Mouse (Mus musculus) ES-E14 (cell line): ENCODE results near the gene Ugt1a8. TPM values are rescaled to one million over a fixed set of nuclear protein-coding genes. Genes with fewer than 3 reads are reported as not detected.
"Not testable (repeated sequence)": the region's sequence is repeated elsewhere in the genome, so short reads cannot be mapped to it uniquely, and the experiment has no call there.

Experiments
- DNase-seq: peaks from one replicate; pipeline ENCODE4 v3.0.0-alpha.2; 2013; ENCODE audit warnings: low read depth, low spot score
- H3K27ac ChIP-seq: 2 replicates; pipeline ENCODE4 v1.5.1; 2012; ENCODE audit warnings: low read depth, mild to moderate bottlenecking, low read length, moderate library complexity, mixed read lengths; ENCODE audit not compliant: poor library complexity, insufficient read depth, severe bottlenecking
- H3K36me3 ChIP-seq: 2 replicates; pipeline ENCODE4 v1.6.1; 2012; ENCODE audit warnings: mild to moderate bottlenecking, low read length, moderate library complexity, mixed read lengths; ENCODE audit not compliant: control insufficient read depth, poor library complexity, insufficient read depth, severe bottlenecking
- H3K4me1 ChIP-seq, 2 experiments: fragments of 150-350 bp in 1 of 2; sonication (generic) in 1 of 2; 2 replicates each; pipeline ENCODE4 v1.6.1; 2012; ENCODE audit warnings: low read length in 2 of 2, mild to moderate bottlenecking in 1 of 2, mixed read lengths in 1 of 2; ENCODE audit not compliant: control insufficient read depth in 2 of 2, insufficient read depth in 2 of 2, poor library complexity in 1 of 2
- H3K4me3 ChIP-seq, 2 experiments: fragments of 150-350 bp in 1 of 2; sonication (generic) in 1 of 2; 2 replicates each; pipeline ENCODE4 v1.5.1; 2012; ENCODE audit warnings: low read length in 2 of 2, low read depth in 1 of 2, mild to moderate bottlenecking in 1 of 2, mixed read lengths in 1 of 2; ENCODE audit not compliant: insufficient read depth in 1 of 2, poor library complexity in 1 of 2, severe bottlenecking in 1 of 2
- H3K9ac ChIP-seq: 2 replicates; pipeline ENCODE4 v1.6.1; 2012; ENCODE audit warnings: low read depth, mild to moderate bottlenecking, low read length, mixed read lengths; ENCODE audit not compliant: poor library complexity, insufficient read depth, severe bottlenecking
- H3K9me3 ChIP-seq: fragments of 150-350 bp; sonication (generic); 2 replicates; pipeline ENCODE4 v1.6.1; 2012; ENCODE audit warnings: low read depth, mild to moderate bottlenecking, low read length; ENCODE audit not compliant: control insufficient read depth, insufficient read depth
- CHD2 ChIP-seq: IDR thresholded peaks from 2 replicates; pipeline ENCODE4 v1.6.1; 2014; ENCODE audit warnings: mild to moderate bottlenecking, low read depth, low read length, inconsistent platforms
- HCFC1 ChIP-seq: IDR thresholded peaks from 2 replicates; pipeline ENCODE4 v1.6.1; 2012; ENCODE audit warnings: low read length, inconsistent platforms, borderline replicate concordance; ENCODE audit not compliant: insufficient read depth
- MAFK ChIP-seq: IDR thresholded peaks from 2 replicates; pipeline ENCODE4 v1.6.1; 2014; ENCODE audit warnings: mild to moderate bottlenecking, low read depth, low read length, inconsistent platforms; ENCODE audit not compliant: insufficient read depth
- ZC3H11A ChIP-seq: IDR thresholded peaks from 2 replicates; pipeline ENCODE4 v1.6.1; 2012; ENCODE audit warnings: low read depth, mild to moderate bottlenecking, inconsistent platforms, low read length, borderline replicate concordance
- ZNF384 ChIP-seq: IDR thresholded peaks from 2 replicates; pipeline ENCODE4 v1.6.1; 2012; ENCODE audit warnings: low read depth, low read length, inconsistent platforms
- in situ Hi-C, 2 experiments: fragments of 600-800 bp; cut with MboI; formaldehyde crosslinking; loops; one replicate each; pipeline ENCODE4 v1.15.1; 2025; ENCODE audit warnings: low sequenced_read_pairs in 2 of 2, inconsistent platforms in 1 of 2; ENCODE audit not compliant: unreplicated experiment in 2 of 2
- total RNA-seq: library from RNA; depleted of rRNA; stranded (reverse); fragments of 300-350 nt; gene quantifications from 2 replicates; pipeline ENCODE4 v1.2.3, GENCODE M21; 2012

Gene Ugt1a8
- total RNA-seq, 1 experiment, result not detected

GRCm38 (mm10) chr1:88103697-88104468 lies 16.3 kb downstream of the Ugt1a8 start:
- in situ Hi-C loops, H3K4me3 ChIP-seq, H3K9ac ChIP-seq, H3K27ac ChIP-seq, H3K4me1 ChIP-seq, DNase-seq, H3K36me3 ChIP-seq, H3K9me3 ChIP-seq: not testable (repeated sequence)

GRCm38 (mm10) chr1:88104667-88105430 lies 17.2 kb downstream of the Ugt1a8 start:
- no peak overlapping the region for H3K4me3 ChIP-seq
- H3K4me1 ChIP-seq, result no peaks in the 10 kb centered on the region; a peak in 1 of 4 replicates
- no peak overlapping the region for H3K9ac ChIP-seq
- no peaks in the 10 kb centered on the region for H3K9me3 ChIP-seq
- TF ChIP-seq ZNF384, result no peak
- no peak for TF ChIP-seq MAFK
- no peak for TF ChIP-seq HCFC1
- no peak for TF ChIP-seq CHD2
- TF ChIP-seq ZC3H11A, result no peak
- no peaks in the 10 kb centered on the region for H3K36me3 ChIP-seq
- DNase-seq, result no peak
- in situ Hi-C loops, result no loop called here
- H3K27ac ChIP-seq, result no peak overlapping the region

- H3K36me3 ChIP-seq, result no peaks in the 10 kb centered on the region
- H3K27ac ChIP-seq, result no peak overlapping the region
- TF ChIP-seq CHD2, result no peak
- no peak for TF ChIP-seq ZNF384
- TF ChIP-seq ZC3H11A, result no peak
- no peak for TF ChIP-seq MAFK
- no peak for TF ChIP-seq HCFC1
- H3K9me3 ChIP-seq, result no peaks in the 10 kb centered on the region; the same call in 1 of the 2 replicates
- no peak overlapping the region for H3K9ac ChIP-seq
- no peaks in the 10 kb centered on the region; a peak in 1 of 4 replicates for H3K4me1 ChIP-seq
- no peak overlapping the region for H3K4me3 ChIP-seq
- in situ Hi-C loops, result no loop called here
- no peak for DNase-seq
These were observed 18.0 kb downstream of the Ugt1a8 start for GRCm38 (mm10) chr1:88105656-88106055.

GRCm38 (mm10) chr1:88109027-88109557 lies 21.5 kb downstream of the Ugt1a8 start:
- H3K4me3 ChIP-seq, H3K9me3 ChIP-seq, in situ Hi-C loops, DNase-seq, H3K27ac ChIP-seq, H3K9ac ChIP-seq, H3K36me3 ChIP-seq, H3K4me1 ChIP-seq: not testable (repeated sequence)

GRCm38 (mm10) chr1:88109604-88110003 lies 22.0 kb downstream of the Ugt1a8 start:
- in situ Hi-C loops, H3K9ac ChIP-seq, H3K36me3 ChIP-seq, H3K27ac ChIP-seq, DNase-seq, H3K4me1 ChIP-seq, H3K9me3 ChIP-seq, H3K4me3 ChIP-seq: not testable (repeated sequence)

GRCm38 (mm10) chr1:88112769-88113168 lies 25.2 kb downstream of the Ugt1a8 start:
- in situ Hi-C loops, H3K4me3 ChIP-seq, H3K36me3 ChIP-seq, H3K9me3 ChIP-seq, H3K27ac ChIP-seq, H3K4me1 ChIP-seq, DNase-seq, H3K9ac ChIP-seq: not testable (repeated sequence)

- H3K4me3 ChIP-seq, H3K9me3 ChIP-seq, DNase-seq, H3K27ac ChIP-seq, H3K9ac ChIP-seq, in situ Hi-C loops, H3K4me1 ChIP-seq, H3K36me3 ChIP-seq: not testable (repeated sequence)
These were observed 32.9 kb downstream of the Ugt1a8 start for GRCm38 (mm10) chr1:88120550-88120949.
